Mouse (Mus musculus) layer of hippocampus, postnatal 14 days (tissue): ENCODE results near the gene Rexo2. TPM values are rescaled to one million over a fixed set of nuclear protein-coding genes. Genes with fewer than 3 reads are reported as not detected.
"Not testable (repeated sequence)": the region's sequence is repeated elsewhere in the genome, so short reads cannot be mapped to it uniquely, and the experiment has no call there.

Source experiments
- DNase-seq, 2 experiments: peaks; one replicate each; pipeline ENCODE4 v3.0.0; 2021 to 2022; ENCODE audit warnings: low spot score in 2 of 2, mixed read lengths in 1 of 2
- total RNA-seq, 2 experiments: library from RNA; stranded (reverse); gene quantifications; 2 replicates each; pipeline ENCODE4 v1.2.3; 2021

Gene Rexo2
- total RNA-seq, 2 experiments from 2014 or later, result 94.3 to 95.8 TPM

DNA sequence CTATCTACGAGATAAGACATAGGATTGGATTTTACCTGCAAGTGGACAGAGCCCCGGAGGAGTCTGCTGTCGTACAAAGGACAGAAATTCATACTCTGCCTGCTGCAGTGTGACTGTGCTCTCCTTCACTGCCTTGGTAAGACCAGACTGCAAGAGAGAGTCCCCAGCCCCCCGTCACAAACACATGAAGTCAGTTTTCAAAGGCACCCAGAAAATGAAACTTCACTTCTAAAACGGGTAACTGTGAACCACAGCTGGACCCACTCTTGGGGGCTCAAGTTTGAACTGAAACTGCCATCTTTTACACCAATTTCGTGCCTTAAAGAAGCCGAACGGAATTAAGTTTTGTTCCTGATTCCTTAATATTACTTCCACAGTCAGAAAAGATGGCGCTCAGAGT lies 6.1 kb downstream of the Rexo2 start:
- DNase-seq, result no peak

DNA sequence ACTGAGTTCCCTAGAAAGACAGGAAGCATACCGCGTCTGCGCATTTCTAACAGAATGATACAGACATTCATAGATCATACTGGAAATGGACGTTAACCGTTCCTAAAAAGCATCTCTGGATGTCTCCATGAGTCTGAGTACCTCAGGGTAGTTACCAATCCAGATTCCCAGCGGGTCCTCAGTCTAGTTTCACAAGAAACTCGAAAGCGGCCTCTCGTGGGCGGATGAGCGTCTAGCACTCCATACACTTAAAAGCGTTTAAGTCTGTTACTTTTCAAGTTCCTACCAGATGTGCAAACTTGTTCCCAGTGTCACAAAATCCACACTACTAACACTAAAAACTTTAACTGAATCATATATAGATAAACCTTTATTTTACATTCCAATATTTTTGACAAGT lies 7.3 kb downstream of the Rexo2 start:
- no peak for DNase-seq

DNA sequence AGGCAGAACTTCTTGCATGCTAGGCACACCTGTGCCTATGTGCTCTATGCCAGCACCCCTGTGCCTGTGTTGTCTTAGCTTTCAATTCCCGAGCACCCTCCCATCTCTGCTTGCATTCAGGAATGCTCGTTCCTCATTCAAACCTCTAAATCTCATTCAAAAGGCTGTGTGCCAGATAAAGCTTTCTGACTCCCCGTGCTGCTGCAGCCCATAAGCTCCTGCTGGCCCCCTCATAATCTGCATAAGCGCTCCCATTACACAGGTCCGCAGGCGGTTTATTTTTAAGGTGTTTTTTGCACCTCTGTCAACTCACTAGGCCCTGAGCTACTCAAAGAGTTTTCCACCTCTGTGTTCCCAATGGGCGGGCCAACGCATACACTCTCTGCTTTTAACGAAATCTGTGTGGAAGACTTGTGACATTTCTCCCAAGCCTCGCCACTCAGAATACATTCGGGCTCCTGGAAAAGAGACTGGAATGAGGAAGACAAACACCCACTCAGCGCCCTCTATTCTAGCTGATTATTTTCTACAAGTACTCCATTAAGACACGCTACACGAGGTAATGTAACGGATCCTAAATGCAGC lies 7.9 kb downstream of the Rexo2 start:
- no peak for DNase-seq

DNA sequence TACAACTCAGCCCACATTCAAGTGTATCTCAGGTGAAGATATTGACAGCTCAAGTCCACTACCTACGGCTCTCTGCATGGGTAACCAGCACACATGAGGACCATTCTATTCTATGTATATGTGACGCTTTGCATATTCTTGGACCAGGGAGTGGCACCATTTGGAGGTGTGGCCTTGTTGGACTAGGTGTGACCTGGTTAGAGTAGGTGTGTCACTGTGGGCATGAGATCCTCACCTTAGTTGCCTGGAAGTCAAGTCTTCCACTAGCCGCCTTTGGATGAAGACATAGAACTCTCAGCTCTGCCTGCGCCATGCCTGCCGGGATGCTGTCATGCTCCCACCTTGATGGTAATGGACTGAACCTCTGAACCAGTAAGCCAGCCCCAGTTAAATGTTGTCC lies 13.0 kb downstream of the Rexo2 start:
- not testable (repeated sequence) for DNase-seq

DNA sequence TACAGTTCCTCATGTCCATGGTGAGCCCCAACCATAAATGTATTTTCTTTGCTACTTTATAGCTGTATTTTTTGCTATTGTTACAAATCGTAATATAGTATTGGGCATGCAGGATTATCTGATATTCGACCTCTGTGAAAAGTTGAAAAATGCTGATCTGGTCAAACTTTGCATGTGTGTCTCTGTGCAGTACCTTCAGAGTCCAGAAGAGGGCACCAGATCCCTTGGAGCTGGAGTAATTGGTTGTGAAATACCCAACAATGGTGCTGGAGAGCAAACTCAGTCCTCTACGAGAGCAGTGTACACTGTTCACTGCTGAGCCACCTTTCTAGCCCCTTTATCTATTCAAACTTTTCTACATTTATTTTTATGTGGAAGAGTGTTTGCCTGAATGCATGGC lies 13.6 kb downstream of the Rexo2 start:
- DNase-seq, result peak in 1 of 2 experiments; percentile 36

DNA sequence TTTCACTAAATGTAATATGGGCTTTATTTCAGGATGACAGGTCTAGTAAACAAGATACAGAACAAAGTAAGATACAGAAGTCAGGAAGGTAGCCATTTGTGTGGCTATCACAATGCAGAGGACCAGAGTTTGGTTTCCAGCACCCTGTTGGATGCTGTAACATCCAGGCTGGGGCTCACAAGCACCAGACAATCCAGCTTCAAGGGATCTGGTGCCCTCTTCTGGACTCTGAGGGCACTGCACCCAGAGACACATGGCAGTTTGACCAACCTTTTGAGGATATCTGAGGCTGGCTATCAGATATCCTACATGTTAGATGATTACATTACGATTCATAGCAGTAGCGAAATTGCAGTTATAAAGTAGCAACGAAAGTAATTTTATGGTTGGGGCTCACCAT lies 14.8 kb downstream of the Rexo2 start:
- DNase-seq, result no peak

DNA sequence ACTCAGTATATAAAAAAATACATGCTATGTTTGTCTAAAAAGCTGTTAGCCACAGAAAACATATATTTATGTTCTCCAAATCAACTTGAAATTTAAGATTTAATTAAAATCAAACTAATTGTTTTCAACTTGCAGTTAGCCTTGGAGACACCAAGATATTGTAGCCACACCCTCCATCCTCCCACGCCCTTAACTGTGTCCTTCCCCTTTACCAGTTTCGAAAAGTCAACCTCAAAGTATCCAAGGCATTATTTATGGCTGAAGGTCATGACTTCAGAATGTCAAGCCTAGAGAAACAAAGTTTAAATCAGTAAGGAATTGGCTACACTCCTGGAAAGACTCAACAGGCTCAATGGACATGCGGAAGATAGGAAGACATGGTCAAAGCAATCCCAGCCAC lies 18.9 kb downstream of the Rexo2 start:
- no peak for DNase-seq

DNA sequence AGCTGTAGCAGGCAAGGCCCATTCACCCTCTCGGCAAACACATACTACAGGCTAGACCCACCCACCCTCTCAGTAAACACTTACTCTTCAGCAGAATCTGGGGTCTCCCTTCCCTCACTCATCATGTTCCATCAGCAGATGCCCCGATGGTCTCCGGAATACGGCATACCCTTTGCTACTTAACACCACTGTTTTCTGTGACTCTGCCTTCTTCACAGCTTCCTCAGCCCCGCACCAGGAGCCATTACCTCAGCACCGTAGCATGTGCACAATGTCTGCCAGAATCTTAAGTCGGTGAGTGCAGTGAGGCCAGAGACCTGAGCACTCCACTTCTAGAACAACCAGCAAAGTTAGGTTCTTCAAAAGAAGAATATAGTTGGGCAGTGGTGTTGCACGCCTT lies 19.7 kb downstream of the Rexo2 start:
- DNase-seq, result no peak

DNA sequence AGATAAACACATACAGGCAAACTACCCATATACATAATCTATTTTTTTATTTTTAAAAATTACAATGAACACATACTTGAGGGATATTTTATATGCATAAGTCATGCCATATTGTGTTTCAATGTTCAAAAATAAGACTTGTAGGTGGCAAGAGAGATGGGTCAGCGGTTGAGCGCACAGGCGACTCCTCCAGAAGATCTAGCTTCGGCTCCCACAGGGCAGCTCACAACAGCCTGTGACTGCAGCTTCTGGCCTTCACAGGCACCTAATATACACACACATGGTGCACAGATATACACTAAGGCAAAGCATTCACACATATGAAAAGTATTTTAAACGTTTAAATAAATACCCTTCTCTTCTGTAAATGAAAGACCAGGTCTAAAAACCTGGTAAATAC lies 21.0 kb downstream of the Rexo2 start:
- no peak for DNase-seq

DNA sequence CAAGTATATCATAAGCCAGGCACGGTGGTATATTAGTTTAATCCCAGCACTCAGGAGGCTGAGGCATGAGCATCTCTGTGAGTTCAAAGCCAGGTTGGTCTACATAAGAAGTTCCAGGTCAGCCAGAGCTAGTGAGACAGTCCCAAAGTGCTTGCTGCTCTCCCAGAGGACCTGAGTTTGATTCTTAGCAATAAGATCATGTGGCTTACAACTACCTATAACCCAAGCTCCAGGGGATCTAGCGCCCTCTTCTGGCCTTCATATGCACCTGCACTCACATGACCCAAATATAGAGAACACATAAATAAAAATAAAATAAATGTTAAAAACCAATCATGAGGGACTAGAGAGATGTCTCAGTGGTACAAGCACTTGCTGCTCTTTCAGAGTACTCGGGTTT lies 21.5 kb downstream of the Rexo2 start:
- no peak for DNase-seq

DNA sequence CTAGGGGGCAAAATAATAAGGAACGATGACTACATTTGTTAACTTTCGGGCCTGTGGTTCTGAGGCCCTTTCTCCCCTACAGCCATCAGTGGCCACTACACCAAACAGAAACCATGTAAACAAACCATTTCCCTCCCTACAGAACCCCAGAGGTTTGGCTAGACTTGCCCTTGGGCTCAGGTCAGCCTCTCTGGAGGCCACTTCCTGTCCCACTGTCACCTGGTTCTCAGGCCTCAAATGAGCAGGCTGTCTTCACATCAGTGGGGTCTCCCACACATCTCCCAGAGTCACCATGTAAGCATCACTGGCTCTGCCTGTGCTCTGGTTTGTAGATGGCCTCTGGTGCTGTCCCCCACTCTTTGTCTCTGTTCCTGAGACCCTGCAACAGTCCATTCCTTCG lies 24.5 kb downstream of the Rexo2 start:
- no peak for DNase-seq

DNA sequence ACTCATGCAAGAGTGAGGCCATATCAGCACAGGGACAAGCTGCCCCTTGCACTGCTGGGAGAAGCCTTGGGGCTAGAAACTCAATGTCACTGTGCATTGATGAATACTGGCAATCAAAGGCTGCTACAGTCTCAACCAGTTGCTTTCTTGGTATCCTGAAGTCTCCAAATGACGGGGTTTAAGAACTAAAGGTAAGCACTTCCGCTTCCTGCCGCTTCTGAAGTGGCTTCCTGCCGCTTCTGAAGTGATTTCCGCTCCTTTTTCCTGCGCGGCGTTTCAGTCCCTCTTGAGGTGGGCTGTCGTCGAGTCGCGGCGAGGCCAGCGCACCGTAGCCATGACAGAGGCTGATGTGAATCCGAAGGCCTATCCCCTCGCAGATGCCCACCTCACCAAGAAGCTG lies 30.4 kb downstream of the Rexo2 start:
- no peak for DNase-seq

DNA sequence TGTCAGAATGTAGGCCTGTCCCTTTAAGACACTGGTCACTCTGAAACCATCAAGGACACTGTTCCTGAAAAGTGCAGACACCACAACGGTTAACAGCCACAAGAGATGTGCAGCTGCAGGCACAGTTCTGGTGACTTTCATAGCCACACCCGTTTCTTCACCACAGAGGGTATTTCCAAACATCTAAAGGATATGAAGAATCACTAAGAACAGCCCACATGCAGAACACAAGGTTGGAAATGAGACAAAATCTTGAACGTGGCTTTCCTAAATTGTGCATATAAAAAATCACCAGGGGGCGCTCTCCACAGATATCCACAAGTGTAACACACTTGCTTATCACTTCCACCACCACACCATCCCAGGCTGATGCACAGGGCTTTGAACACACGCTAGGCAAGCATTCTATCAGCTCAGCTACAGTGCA lies 32.6 kb downstream of the Rexo2 start:
- no peak for DNase-seq

DNA sequence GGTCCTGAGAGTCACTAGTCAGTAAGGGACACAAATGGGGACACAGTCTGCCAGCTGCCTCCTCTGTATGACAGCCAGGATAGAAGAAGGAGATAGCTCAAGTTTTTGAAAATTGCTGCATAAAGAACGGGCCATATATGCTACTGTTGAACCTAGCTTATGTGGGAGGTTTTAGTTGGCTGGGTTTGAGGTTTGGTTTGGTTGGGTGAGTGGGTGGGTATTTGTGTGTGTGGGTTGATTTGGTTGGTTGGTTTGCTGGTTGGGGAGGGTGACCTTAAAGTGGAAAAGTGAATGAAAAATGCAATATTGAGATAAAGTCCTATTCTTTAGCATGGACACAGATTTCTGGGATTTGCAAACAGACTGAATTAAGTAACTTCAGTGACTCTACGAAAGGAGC lies 35.6 kb downstream of the Rexo2 start:
- DNase-seq, result no peak

DNA sequence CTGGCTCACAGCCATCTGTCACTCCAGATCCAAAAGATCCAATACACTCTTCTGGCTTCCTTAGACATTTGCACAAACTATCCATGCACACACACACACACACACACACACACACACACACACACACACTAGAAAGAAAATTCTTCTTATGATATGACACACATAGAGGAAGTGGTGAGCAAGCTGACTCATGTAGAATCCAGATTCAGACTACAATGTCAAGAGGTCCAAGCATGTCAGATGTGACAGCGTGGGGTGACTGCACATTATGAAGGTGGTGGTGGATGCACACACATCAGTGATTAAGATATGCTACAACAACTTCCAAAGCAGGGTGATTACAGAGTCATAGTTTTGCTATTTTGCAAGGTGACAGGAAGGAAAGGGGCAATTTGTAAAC lies 36.5 kb downstream of the Rexo2 start:
- no peak for DNase-seq

DNA sequence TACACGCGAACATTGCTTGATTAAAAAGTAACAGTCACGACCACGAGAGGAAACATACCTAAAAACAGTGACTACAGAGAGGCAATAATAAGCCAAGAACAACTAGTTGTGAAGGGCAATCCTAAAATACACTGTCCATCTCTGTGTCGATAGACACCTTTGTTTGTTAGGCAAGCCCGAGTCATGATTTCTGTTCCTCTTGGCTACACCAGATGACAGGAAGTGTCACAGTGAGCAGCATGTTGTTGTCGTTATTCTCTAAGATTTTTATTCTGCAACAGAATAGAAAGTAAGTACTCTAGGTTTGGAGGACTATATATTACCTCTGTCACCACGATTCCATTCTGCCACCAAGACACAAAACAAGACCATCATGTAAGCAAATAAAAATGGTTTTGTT lies 48.0 kb downstream of the Rexo2 start:
- no peak for DNase-seq

DNA sequence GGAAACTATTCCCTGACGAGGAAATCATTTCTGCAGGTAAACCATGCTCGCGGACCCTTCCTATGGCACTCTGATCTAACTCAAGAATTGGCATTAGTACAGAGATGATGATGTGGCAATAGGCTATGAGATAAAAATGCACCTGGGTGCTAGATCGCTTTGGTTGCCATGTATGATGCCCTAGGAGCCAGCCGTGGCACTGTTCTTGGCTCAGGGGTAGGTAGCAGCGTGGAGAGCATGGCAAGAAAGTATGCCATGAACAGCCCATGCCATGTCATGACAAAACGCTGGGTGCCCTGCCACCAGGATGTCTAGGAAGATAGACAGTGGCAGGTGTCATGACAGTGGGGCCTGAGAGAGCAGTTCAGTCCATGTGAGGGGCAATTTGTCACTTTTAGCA lies 53.2 kb downstream of the Rexo2 start:
- no peak for DNase-seq

DNA sequence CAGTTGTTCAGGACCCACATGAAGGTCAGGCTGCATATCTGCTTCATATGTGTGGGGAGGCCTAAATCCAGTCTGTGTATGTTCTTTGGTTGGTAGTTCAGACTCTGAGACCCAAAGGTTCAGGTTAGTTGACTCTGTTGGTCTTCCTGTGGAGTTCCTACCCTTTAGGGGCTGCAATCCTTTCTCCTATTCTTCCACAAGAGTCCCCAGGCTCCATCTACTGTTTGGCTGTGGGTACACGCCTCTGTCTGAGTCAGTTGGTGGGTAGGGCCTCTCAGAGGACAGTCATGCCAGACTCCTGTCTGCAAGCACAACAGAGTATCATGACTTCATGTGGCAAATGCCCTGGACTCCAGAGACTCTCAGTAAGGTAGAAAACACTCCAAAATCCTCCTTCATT lies 57.2 kb downstream of the Rexo2 start:
- DNase-seq, result no peak

DNA sequence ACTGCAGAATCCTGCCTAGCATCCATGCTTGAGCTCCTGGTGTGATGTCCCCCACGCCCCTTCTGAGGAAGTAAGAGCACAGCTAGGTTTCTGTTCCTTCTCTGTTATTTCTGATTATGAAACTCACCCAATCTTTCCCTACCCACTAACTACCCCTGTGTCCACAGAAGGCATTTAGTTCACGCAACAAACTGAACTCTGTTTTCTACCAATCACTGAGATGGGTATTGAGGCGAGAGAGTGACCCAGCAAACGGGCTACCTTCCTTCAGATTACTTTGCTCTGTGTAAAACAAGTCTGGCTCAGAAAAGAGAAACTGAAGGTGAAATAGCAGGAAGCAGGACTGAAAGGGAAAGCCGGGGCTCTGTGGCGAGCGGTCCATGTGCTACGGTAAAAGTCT lies 58.0 kb downstream of the Rexo2 start:
- DNase-seq, result no peak

DNA sequence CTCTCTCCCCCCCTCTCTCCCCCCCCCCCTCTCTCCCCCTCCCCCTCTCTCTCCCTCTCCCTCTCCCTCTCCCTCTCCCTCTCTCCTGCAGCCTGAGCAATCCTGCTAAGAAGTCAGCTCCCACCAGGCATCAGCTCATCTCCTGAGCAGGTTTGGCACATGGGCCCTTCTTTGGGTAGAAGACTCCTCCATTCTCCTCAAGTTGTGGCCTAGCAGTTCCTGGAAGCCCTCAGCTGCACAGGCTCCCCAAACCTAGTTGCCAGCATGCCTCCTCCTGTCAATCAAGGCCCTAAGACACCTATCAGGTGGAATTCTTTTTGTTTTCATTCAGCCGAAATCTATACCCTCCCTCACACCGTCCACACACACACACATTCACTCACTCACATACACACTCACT lies 58.9 kb downstream of the Rexo2 start:
- DNase-seq, result no peak

DNA sequence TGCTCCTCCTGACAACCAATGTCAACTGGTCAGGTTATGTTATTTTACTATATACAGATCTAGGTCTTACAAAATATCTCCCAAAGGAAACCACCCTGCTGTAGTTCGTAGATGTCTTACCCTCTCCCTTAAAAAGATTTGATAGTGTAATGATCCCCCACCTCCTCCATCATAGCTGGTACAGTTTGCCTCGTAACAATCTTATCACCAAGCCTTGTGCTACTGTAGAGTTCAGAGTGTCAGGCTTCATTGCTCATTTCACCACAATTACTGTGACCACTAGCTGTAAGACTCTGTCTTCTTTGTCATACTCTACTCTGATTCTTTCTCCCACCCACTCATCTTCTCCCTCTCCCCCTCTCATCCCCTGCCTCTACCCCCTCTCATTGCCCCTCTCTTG lies 59.4 kb downstream of the Rexo2 start:
- no peak for DNase-seq

DNA sequence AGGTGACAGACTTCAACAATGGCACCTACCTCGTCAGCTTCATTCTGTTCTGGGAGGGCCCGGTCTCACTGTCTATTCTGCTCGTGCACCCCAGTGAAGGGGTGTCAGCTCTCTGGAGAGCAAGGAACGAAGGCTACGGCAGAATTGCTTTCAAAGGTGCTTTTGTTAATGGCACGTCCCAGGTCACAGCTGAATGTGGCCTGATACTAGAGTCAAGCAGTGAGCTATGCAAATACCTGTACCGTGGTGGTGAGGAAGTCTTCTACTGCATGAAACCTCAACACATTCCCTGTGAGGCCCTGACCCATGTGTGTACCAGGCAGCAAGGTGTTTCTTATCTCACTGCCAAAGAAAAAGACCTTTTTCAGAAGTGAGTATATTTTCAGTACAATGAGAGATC lies 60.0 kb downstream of the Rexo2 start:
- no peak for DNase-seq

DNA sequence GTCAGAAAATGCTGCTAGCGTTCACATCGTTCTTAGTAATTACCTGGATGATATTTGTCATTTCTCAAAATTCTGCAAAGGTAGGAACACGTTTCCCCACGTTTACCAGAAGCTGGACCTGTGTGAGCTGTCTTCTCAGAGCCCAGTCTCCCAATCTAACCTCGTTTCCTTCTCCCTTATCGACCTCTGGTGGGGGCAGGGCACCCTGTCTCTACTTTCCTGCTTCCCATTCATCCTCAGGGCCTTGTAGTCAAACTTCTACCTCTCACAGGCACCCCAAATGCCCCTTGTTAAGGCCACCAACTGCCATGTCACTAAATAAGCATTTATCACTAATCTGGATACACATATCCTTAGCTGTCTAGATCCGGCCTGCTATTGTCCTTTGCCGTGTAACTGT lies 61.6 kb downstream of the Rexo2 start:
- no peak for DNase-seq
